Mouse (Mus musculus): ENCODE data around the gene Fam131b.
A peak's percentile ranks its signal among the peaks of the same experiment; 100 is the strongest.

Fam131b gene

DNA sequence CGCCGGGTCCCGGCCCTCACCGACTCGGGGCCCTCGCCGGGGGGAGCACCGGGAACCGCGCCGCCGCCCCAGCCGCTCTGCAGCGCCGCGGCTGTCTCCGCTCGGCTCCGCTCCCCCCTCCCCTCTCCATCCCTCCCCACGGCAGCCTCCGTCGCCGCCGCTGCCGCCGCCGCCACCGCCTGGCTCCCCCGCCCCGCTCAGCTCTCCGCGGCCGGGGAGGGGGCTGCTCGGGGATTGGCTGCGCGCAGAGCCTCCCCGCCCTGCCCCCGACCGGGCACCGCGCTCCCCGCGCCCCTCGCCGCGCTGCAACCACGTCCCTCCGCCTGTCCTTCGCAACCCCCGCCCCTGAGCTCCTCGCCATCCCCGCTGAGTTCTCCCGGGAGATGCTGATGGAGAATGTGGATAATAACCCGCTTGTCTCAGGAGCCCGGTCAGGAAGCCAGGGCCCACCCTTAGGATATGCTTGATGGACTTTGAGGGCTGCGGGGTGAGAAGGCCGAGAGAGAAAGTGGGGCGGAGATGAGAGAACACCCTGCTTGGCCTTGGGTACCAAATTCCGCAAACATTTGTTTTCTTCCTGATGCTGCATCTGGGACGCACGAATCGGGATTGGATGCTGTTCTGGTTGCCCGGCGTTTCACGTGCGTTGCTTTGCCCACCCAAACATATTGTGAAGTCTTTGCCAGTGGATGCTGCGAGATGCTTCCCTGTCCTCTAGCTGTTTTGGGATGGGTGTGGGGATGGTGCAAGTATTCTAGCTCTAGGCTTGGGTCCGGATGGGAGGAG lies at the start of gene Fam131b:
Fam131b (minus strand) TSS at position 162 of the 786 bp plus-strand sequence.
- DNase-seq (ENCODE audit: low read depth, low spot score): no peak

DNA sequence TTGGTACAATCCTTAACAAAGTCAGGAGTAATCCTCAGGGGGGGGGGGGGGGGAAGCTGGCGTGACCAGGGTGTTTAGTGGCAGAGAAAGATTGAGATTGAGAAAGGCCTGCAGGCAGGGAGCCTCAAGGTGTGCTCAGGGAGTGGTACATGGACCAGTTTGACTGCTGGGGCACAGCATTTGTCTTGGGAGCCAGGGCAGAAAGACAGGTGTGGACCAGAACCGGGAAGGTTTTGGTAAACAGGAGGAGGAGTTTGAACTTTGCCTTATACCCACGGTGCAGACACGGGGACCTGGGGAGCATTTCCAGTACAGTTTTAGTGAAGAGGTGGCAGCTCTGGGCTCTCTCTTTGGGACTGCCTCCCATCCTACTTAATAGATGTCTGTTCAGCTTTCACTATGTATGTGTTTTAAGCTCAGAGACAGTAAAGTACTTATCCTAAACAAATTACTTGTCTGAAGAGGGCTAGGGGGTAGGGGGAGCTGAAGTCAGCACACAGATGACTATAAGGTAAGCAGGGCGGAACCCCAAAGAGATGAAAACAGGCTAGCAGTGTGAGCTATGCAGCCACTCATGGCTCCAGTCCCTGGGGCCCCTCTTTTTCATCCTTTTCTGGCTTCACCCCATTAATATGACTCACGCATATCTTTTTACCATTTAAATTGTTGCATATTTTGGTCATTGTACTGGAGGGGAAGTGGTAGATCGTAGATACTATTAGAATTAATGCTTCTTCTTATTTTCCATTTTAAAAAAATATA lies 49.4 kb upstream of the Fam131b start:
- DNase-seq (ENCODE audit: low read depth, low spot score): no peak

DNA sequence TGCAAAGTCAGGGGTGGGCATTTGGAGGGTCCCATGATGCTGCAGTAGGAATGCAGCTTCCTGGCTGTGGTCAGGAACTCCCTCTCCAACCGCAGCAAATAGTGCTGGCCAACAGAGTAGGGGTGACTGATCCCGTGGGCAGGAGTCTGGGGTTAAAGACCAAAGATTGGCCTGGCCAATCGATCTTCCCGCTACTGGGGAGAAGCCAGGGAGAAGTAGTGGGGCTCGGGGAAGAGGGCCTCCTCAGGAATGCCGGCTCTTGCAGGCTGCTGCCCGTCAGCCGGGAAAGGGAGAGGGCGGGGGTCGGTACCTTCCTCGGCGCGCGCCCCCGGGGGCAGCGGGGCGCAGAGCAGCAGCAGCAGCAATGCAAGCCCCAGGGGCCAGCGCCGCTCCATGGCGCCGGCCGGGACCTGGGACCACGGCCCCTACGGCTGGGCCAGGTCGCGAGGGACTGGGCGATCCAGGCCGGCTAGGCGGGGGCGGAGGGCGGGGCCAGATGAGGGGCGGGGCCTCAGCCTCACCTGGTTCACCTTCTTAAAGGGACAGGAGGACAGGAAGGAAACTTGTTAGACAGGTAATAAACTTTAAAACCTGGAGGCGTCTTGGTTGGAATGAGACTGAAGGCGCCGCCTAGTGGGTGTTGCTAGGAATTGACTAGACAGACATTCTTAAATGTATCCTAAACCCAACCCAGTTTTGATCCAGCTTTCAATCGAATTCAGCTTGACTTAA lies 48.5 kb upstream of the Fam131b start, which contains the start of gene Epha1:
Epha1 (minus strand) TSS at position 453 of the 732 bp plus-strand sequence.
- peak; percentile 52 for DNase-seq (ENCODE audit: low read depth, low spot score)

DNA sequence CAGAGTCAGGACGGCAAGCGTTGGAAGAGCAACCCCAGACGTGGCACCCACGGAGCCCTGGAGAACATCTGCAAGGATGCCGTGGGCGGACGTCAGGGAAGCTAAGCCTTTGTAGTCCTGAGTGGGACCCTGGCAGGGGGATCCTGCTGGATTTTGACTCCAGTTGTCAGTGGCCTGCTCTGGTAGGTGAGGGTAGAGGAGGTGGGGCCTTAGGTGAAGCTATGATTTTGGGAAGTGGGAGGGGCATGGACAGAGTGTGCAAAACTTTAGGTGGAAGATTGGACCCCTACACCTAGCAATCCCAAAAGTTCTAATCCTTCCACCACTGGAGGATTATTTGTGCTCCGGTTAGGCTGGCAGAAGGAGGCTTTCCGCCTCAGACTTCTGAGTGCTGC lies 48.0 kb upstream of the Fam131b start:
- DNase-seq (ENCODE audit: low read depth, low spot score): no peak

DNA sequence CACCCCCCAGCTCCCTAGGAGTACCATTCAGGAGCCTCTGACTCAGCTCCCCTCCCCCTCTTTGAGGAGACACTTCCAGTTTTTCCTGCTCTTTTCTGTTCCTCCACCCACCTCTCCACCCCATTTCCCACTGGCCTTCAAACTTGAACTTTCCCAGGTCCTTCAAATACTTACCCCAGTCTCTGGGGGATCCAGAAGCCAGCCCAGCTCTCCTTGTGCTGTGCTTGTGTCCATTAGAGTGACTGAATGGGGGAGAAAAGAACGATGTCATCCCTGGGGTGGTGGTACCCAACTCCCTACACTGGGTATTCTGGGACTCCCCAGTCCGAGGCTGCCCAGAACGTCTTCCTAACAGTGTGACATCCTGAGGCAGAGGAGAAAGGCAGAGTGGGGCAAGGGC lies 47.6 kb upstream of the Fam131b start:
- DNase-seq (ENCODE audit: low read depth, low spot score): no peak

DNA sequence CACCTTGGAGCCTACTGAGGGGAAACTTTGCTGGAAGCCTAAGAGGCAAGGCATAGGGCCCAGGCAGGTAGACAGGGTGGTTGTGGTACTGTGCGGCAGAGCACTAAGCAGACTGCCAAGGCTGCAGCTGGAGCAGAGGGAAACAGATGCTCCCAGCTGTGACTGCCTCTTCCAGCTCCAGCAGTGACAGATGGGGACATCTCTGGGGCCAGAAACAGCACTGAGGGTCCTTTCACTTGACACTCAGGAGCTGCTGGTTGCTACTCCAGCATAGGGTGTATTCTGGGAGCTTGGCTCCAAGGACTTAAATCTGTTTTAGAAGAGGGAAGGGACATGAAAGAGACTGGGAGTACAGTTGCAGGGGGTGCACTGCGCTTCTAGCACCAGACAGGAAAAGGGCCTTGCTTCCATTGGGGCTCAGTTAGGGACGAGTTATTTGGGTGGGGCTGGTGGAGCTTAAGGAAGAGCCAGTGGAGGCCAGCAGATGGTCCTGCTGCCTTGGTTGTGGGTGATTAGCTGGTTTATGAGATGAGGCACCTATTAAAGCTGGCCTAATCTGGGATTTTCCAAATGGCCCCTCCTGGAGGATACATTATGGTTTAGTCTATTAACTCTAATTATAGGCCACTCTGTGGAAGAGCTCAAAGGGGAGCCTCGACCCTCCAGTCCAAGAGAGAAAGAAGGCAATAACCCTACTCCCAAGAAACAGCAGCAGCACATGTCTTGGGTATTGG lies 46.4 kb upstream of the Fam131b start:
- DNase-seq (ENCODE audit: low read depth, low spot score): no peak

DNA sequence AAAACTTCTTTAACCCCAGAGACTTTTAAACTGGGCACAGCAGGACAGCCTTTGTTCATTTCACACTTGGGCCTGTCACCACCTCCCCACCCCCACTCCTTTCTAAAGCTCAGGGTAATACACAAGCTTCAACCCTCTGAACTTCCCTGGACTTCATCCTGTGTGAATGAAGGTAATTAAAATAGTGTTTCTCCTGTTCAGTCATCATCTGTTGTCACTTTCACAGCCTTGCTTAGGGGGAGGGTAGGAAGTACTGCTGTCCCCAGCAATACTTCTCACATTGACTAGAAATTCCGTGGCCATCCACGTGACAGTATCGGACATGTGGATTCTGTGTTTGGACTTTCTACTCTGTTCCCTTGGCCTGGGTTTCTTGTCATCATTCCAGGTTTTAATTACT lies 45.4 kb upstream of the Fam131b start:
- no peak for DNase-seq (ENCODE audit: low read depth, low spot score)

DNA sequence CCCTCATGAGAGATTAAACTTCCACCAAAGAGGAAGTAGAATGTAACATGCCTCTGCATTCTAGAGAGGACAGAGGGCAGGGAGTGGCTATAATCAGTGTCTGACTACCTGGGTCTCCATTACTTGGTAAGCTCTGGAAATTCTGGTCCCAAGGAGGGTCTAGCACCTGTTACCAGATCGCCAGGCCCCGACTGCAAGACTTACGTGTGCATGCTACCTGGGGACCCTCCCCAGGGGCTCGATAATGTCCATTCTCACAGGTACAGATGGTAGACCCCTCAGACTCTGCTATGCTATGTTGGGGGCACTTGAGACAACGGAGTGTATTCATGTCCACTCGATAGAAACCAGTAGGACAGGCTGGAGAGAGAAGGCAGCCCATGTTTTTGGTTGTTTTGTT lies 40.8 kb upstream of the Fam131b start:
- DNase-seq (ENCODE audit: low read depth, low spot score): no peak

- DNase-seq (ENCODE audit: low read depth, low spot score): no peak
Measured at GRCm38 (mm10) chr6:42364607-42365006, 40.2 kb upstream of the Fam131b start.

DNA sequence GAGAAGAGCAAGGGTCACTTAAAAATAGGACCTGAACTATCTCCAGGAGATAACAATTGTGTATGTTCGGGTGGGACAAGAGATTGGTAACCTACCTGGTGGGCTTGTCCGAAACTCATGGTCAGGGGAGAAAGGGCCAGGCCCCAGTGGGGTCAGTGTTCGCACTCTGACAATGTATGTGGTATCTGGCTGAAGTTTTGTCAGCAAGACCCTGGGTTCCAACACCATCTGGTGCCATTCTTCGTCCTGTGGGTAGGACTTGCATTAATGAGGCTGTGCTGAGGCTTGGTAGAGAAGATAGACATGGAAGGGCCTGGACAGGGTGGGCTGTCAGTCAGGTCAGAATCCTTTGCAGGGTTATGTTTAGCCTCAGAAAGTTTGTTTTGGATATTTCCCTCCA lies 39.6 kb upstream of the Fam131b start:
- no peak for DNase-seq (ENCODE audit: low read depth, low spot score)

- DNase-seq (ENCODE audit: low read depth, low spot score): no peak
Measured at GRCm38 (mm10) chr6:42362974-42363373, 38.5 kb upstream of the Fam131b start.

- no peak for DNase-seq (ENCODE audit: low read depth, low spot score)
Measured at GRCm38 (mm10) chr6:42362497-42362896, 38.1 kb upstream of the Fam131b start.

DNA sequence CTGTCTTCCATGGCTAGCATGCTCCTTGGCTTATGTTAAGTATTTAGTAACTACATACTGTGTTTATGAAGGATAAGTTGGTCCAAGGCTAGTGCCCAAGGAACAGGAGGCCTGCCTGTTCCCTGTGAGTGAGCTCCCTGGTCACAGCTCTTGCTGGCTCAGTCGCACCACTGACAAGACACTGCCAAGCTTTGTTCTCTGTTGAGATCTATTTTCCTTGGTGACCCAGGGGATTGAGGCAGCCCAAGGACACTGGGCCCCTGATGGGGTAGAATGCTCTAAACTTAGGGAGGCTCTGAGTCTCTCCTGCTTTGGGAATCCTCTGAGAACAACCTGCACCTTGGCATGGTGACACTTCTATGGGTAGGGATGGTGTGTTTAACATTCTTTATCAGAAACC lies 37.6 kb upstream of the Fam131b start:
- no peak for DNase-seq (ENCODE audit: low read depth, low spot score)

DNA sequence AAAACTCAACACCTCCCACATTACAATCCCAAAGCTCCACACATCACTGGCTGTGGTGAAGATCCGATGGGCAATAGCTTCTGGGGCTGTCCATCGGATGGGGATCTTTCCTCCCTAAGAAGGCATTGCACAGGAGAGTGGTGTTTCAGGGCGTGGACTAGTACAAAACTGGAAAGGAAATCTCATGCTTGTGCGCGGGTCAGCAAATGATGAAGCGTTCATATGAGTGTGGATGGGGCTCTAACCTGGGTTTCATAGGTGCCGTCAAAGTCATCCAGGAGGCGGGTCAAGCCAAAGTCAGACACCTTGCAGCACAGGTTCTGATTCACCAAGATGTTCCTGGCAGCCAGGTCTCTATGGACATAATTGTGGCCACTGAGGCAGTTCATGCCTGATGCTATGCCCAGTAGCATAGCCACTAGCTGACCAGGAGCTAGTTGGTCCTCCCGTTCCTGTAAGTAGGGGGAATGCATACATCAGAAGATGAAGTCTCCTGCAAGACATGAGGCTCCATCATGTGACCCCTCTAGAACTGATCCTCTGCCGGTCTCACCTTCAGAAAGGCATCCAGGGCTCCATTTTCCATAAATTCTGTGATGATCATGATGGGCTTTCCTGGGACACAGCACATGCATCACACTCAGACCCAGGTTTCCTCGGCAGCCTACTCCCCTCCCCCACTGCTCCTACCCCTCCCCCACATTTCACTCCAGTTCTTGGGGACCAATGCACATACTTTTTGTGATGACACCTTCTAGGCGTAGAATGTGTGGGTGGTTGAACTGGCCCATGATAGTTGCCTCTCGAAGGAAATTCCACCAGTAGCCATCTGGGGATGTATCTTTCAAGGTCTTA lies 36.8 kb upstream of the Fam131b start:
- no peak for DNase-seq (ENCODE audit: low read depth, low spot score)

DNA sequence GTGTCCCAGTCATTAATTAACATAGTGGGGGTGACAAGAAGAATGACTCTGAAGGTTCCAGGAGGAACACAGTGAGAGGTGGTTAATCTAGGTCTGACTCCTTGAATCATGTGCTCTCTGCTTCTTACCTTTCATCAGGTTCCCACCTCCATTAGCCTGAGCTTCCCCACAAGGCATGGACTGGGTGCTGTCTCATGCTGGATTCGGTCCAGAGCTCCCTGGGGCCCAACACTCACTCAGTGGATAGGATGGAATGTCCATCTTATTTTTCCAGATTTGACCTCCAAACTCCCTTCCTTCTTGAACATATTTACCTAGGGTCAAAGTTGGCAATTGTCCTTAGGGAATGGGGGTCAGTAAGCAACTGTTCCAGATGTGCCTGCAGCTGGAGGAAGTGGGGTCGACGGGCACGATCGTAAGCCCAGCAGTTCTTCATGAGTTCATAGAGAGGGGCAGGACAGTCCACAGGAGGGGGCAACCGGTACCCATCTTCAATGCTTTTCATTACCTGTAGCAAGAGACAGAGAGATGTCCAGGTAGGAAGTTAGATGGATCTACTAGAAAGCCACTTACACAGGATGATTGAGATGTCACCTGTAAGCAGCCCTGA lies 35.9 kb upstream of the Fam131b start:
- DNase-seq (ENCODE audit: low read depth, low spot score): no peak

- DNase-seq (ENCODE audit: low read depth, low spot score): no peak
Measured at GRCm38 (mm10) chr6:42359364-42360147, 35.1 kb upstream of the Fam131b start.

- no peak for DNase-seq (ENCODE audit: low read depth, low spot score)
Measured at GRCm38 (mm10) chr6:42358901-42359300, 34.5 kb upstream of the Fam131b start.

GRCm38 (mm10) chr6:42357901-42358300 lies 33.5 kb upstream of the Fam131b start:
- no peak for DNase-seq (ENCODE audit: low read depth, low spot score)

GRCm38 (mm10) chr6:42356913-42357312 lies 32.5 kb upstream of the Fam131b start:
- no peak for DNase-seq (ENCODE audit: low read depth, low spot score)

All from A20 (cell line).